9 mouse cellular contexts compared by ENCODE assay signal in genomic region chr5:112133688-112134573, GRCm38 (mm10).
DNase-seq lines count a peak whose midpoint lies in the region; ATAC-seq lines count a peak whose summit lies in the region.
"Had no signal": no experiment of that assay in that cellular context is flagged by ENCODE, and none has a peak within 500 bp of the region (broad histone marks: within the 10 kb centered on the region; RNA-seq: fewer than 3 reads in every experiment).

No protein-coding gene starts in this region.

- 22% methylated on average over 21 of the region's 21 CpGs for WGBS in hindbrain, embryonic 15.5 days
- 56% methylated on average over 21 of the region's 21 CpGs for WGBS in neural tube, embryonic 12.5 days

- H3K9ac ChIP-seq in hindbrain, embryonic 15.5 days: no peak overlapping the region
- H3K9ac ChIP-seq in neural tube, embryonic 12.5 days: no peak overlapping the region
- H3K9ac ChIP-seq: limb, embryonic 13.5 days had no signal

- no peak overlapping the region for H3K4me3 ChIP-seq in hindbrain, embryonic 15.5 days
- no peak overlapping the region for H3K4me3 ChIP-seq in neural tube, embryonic 12.5 days
- H3K4me3 ChIP-seq: limb, embryonic 13.5 days had no signal

- 0 out of 2 replicates have a peak, but pooled peaks cover 3% of the 10 kb centered on the region for H3K27me3 ChIP-seq in hindbrain, embryonic 15.5 days
- 0 out of 2 replicates have a peak, but pooled peaks cover 7% of the 10 kb centered on the region for H3K27me3 ChIP-seq in neural tube, embryonic 12.5 days (replicated peaks)

- peaks cover 30% of the 10 kb centered on the region for H3K4me1 ChIP-seq in hindbrain, embryonic 15.5 days (replicated peaks)
- peaks cover 22% of the 10 kb centered on the region for H3K4me1 ChIP-seq in neural tube, embryonic 12.5 days

- no peaks in the 10 kb centered on the region for H3K9me3 ChIP-seq in hindbrain, embryonic 15.5 days
- H3K9me3 ChIP-seq in neural tube, embryonic 12.5 days: no peaks in the 10 kb centered on the region
- H3K9me3 ChIP-seq: limb, embryonic 13.5 days had no signal

- no peak for ATAC-seq in frontal cortex, adult (ENCODE audit: low TSS enrichment)
- peak; percentile 90 for ATAC-seq in hindbrain, embryonic 15.5 days (ENCODE audit: low FRiP score, low read depth)
- ATAC-seq in neural tube, embryonic 12.5 days (ENCODE audit: low FRiP score, low read depth): peak; percentile 81

- no peaks in the 10 kb centered on the region for H3K36me3 ChIP-seq in hindbrain, embryonic 15.5 days
- H3K36me3 ChIP-seq in neural tube, embryonic 12.5 days: no peaks in the 10 kb centered on the region
- H3K36me3 ChIP-seq: limb, embryonic 13.5 days had no signal

- peak; percentile 19 to 33 for DNase-seq in frontal cortex, adult 2 months (ENCODE audit: extremely low spot score in 1 of 2, low spot score in 1 of 2)
- peak; percentile 24 for DNase-seq in cerebellum, adult 9-11 months
- no peak for DNase-seq in gastrocnemius, postnatal 10 days
- no peak for DNase-seq in urinary bladder, postnatal 36 days (ENCODE audit: low spot score in 2 of 2)
- no peak for DNase-seq in gastrocnemius, adult 18-20 months (ENCODE audit: low spot score)

- H3K4me2 ChIP-seq in hindbrain, embryonic 15.5 days: no peak overlapping the region
- H3K4me2 ChIP-seq in neural tube, embryonic 12.5 days (replicated peaks): 0 out of 2 replicates have a peak overlapping the region, but pooled peaks have one; percentile 10
- H3K4me2 ChIP-seq: limb, embryonic 13.5 days had no signal

- peak overlapping the region; percentile 71 for H3K27ac ChIP-seq in hindbrain, embryonic 15.5 days (replicated peaks)
- H3K27ac ChIP-seq in neural tube, embryonic 12.5 days: peak overlapping the region; percentile 28; the same call in 1 of the 2 replicates
- H3K27ac ChIP-seq: limb, embryonic 13.5 days had no signal

Comparison
In these comparisons a context has a peak if more than half of its experiments do, and no peak if none do; other contexts are left out.
1. DNase-seq: peak in frontal cortex, adult 2 months (2 of 2) and cerebellum, adult 9-11 months (single experiment); none in gastrocnemius, postnatal 10 days (single experiment), urinary bladder, postnatal 36 days (0 of 2) and gastrocnemius, adult 18-20 months (single experiment).